Mouse (Mus musculus) MEL (cell line): Measurements from ENCODE around the gene Itgae. TPM values are rescaled to one million over a fixed set of nuclear protein-coding genes. Genes with fewer than 3 reads are reported as not detected.

Source experiments
- DNase-seq: peaks from one replicate; pipeline ENCODE4 v3.0.0; 2011; ENCODE audit warnings: low read depth, low spot score
- H3K27ac ChIP-seq: 2 replicates; pipeline ENCODE4 v1.5.1; 2012; ENCODE audit warnings: low read depth, mild to moderate bottlenecking, control low read depth, low read length, moderate library complexity; ENCODE audit not compliant: control insufficient read depth
- H3K27me3 ChIP-seq, 2 experiments: fragments of 150-350 bp in 1 of 2; sonication (generic) in 1 of 2; 2 replicates each; pipeline ENCODE4 v1.6.1; 2012; ENCODE audit warnings: low read length in 2 of 2, mild to moderate bottlenecking in 2 of 2, improper control_type of control experiment in 1 of 2, moderate library complexity in 1 of 2; ENCODE audit not compliant: insufficient read depth in 2 of 2, control insufficient read depth in 1 of 2
- H3K36me3 ChIP-seq, 2 experiments: 2 replicates each; pipeline ENCODE4 v1.6.1; 2012 to 2014; ENCODE audit warnings: low read length in 2 of 2, improper control_type of control experiment in 1 of 2, inconsistent platforms in 1 of 2, mild to moderate bottlenecking in 1 of 2; ENCODE audit not compliant: insufficient read depth in 2 of 2, control insufficient read depth in 1 of 2
- H3K4me1 ChIP-seq, 2 experiments: fragments of 150-350 bp in 1 of 2; sonication (generic) in 1 of 2; 2 replicates each; pipeline ENCODE4 v1.6.1; 2012; ENCODE audit warnings: low read length in 2 of 2, improper control_type of control experiment in 1 of 2, mild to moderate bottlenecking in 1 of 2; ENCODE audit not compliant: insufficient read depth in 2 of 2, control insufficient read depth in 1 of 2
- H3K4me3 ChIP-seq, 2 experiments: fragments of 150-350 bp in 1 of 2; sonication (generic) in 1 of 2; 2 replicates each; pipeline ENCODE4 v1.5.1; 2012; ENCODE audit warnings: low read depth in 2 of 2, low read length in 2 of 2, mild to moderate bottlenecking in 2 of 2, moderate library complexity in 2 of 2, control low read depth in 1 of 2, improper control_type of control experiment in 1 of 2; ENCODE audit not compliant: control insufficient read depth in 1 of 2, insufficient read depth in 1 of 2
- H3K79me2 ChIP-seq: 2 replicates; pipeline ENCODE4 v1.6.1; 2012; ENCODE audit warnings: mild to moderate bottlenecking, low read length, moderate library complexity; ENCODE audit not compliant: control insufficient read depth, poor library complexity, insufficient read depth
- H3K9ac ChIP-seq: 2 replicates; pipeline ENCODE4 v1.6.1; 2012; ENCODE audit warnings: low read depth, mild to moderate bottlenecking, control low read depth, low read length, moderate library complexity; ENCODE audit not compliant: control insufficient read depth, poor library complexity, severe bottlenecking
- H3K9me3 ChIP-seq: fragments of 150-350 bp; sonication (generic); replicated peaks from 2 replicates; pipeline ENCODE4 v1.6.1; 2012; ENCODE audit warnings: mild to moderate bottlenecking, low read length, improper control_type of control experiment, moderate library complexity; ENCODE audit not compliant: insufficient read depth
- BHLHE40 ChIP-seq: IDR thresholded peaks from 2 replicates; pipeline ENCODE4 v1.6.1; 2012; ENCODE audit warnings: low read depth, mild to moderate bottlenecking, inconsistent platforms, low read length, improper control_type of control experiment, borderline replicate concordance
- CHD1 ChIP-seq: IDR thresholded peaks from 2 replicates; pipeline ENCODE4 v1.6.1; 2012; ENCODE audit warnings: low read depth, mild to moderate bottlenecking, inconsistent platforms, low read length, improper control_type of control experiment
- E2F4 ChIP-seq: IDR thresholded peaks from 2 replicates; pipeline ENCODE4 v1.6.1; 2011; ENCODE audit warnings: low read depth, low read length, improper control_type of control experiment, borderline replicate concordance
- GABPA ChIP-seq: IDR thresholded peaks from 2 replicates; pipeline ENCODE4 v1.6.1; 2012; ENCODE audit warnings: low read depth, mild to moderate bottlenecking, inconsistent platforms, low read length, improper control_type of control experiment, moderate library complexity
- HCFC1 ChIP-seq: IDR thresholded peaks from 2 replicates; pipeline ENCODE4 v1.6.1; 2012; ENCODE audit warnings: low read depth, mild to moderate bottlenecking, inconsistent platforms, low read length, improper control_type of control experiment, moderate library complexity
- JUND ChIP-seq: IDR thresholded peaks from 2 replicates; pipeline ENCODE4 v1.6.1; 2011; ENCODE audit warnings: low read depth, mild to moderate bottlenecking, improper control_type of control experiment, low read length
- KAT2A ChIP-seq: conservative IDR thresholded peaks from 2 replicates; pipeline ENCODE4 v1.6.1; 2012; ENCODE audit warnings: low read depth, low read length, improper control_type of control experiment, inconsistent platforms
- MAX ChIP-seq: IDR thresholded peaks from 2 replicates; pipeline ENCODE4 v1.6.1; 2011; ENCODE audit warnings: low read length, improper control_type of control experiment
- MAZ ChIP-seq: IDR thresholded peaks from 2 replicates; pipeline ENCODE4 v1.6.1; 2012; ENCODE audit warnings: low read depth, mild to moderate bottlenecking, inconsistent platforms, low read length, improper control_type of control experiment
- MEF2A ChIP-seq: IDR thresholded peaks from 2 replicates; pipeline ENCODE4 v1.6.1; 2014; ENCODE audit warnings: low read depth, mild to moderate bottlenecking, inconsistent platforms, low read length, improper control_type of control experiment; ENCODE audit not compliant: poor library complexity, insufficient replicate concordance, severe bottlenecking; ENCODE audit errors: extremely low read depth
- MYC ChIP-seq: IDR thresholded peaks from 2 replicates; pipeline ENCODE4 v1.6.1; 2011; ENCODE audit warnings: low read depth, mild to moderate bottlenecking, low read length, improper control_type of control experiment, moderate library complexity
- NELFE ChIP-seq: IDR thresholded peaks from 2 replicates; pipeline ENCODE4 v1.6.1; 2011; ENCODE audit warnings: low read depth, low read length, improper control_type of control experiment
- RAD21 ChIP-seq: IDR thresholded peaks from 2 replicates; pipeline ENCODE4 v1.6.1; 2011; ENCODE audit warnings: mild to moderate bottlenecking, low read depth, low read length, improper control_type of control experiment
- RCOR1 ChIP-seq: IDR thresholded peaks from 2 replicates; pipeline ENCODE4 v1.6.1; 2012; ENCODE audit warnings: low read depth, mild to moderate bottlenecking, inconsistent platforms, low read length, improper control_type of control experiment
- SIN3A ChIP-seq: IDR thresholded peaks from 2 replicates; pipeline ENCODE4 v1.6.1; 2012; ENCODE audit warnings: low read length, improper control_type of control experiment, inconsistent platforms
- SMC3 ChIP-seq: IDR thresholded peaks from 2 replicates; pipeline ENCODE4 v1.6.1; 2011; ENCODE audit warnings: low read depth, low read length, improper control_type of control experiment
- TAL1 ChIP-seq: IDR thresholded peaks from 2 replicates; pipeline ENCODE4 v1.6.1; 2012; ENCODE audit warnings: mild to moderate bottlenecking, inconsistent platforms, low read length, moderate library complexity, mixed read lengths
- TBP ChIP-seq: IDR thresholded peaks from 2 replicates; pipeline ENCODE4 v1.8.0; 2011; ENCODE audit warnings: low read depth, low read length, improper control_type of control experiment
- TCF12 ChIP-seq: IDR thresholded peaks from 2 replicates; pipeline ENCODE4 v1.6.1; 2014; ENCODE audit warnings: low read depth, mild to moderate bottlenecking, inconsistent platforms, low read length, improper control_type of control experiment, moderate library complexity
- UBTF ChIP-seq: IDR thresholded peaks from 2 replicates; pipeline ENCODE4 v1.6.1; 2012; ENCODE audit warnings: low read depth, mild to moderate bottlenecking, inconsistent platforms, low read length, improper control_type of control experiment, moderate library complexity, borderline replicate concordance; ENCODE audit not compliant: insufficient read depth
- USF1 ChIP-seq: IDR thresholded peaks from 2 replicates; pipeline ENCODE4 v1.6.1; 2014; ENCODE audit warnings: low read depth, mild to moderate bottlenecking, inconsistent platforms, low read length, improper control_type of control experiment, moderate library complexity
- USF2 ChIP-seq, 2 experiments: IDR thresholded peaks; 2 replicates each; pipeline ENCODE4 v1.6.1; 2011 to 2012; ENCODE audit warnings: improper control_type of control experiment in 2 of 2, low read length in 2 of 2, borderline replicate concordance in 1 of 2, inconsistent platforms in 1 of 2, low read depth in 1 of 2, mild to moderate bottlenecking in 1 of 2; ENCODE audit not compliant: insufficient read depth in 1 of 2
- ZMIZ1 ChIP-seq: IDR thresholded peaks from 2 replicates; pipeline ENCODE4 v1.6.1; 2012; ENCODE audit warnings: low read depth, mild to moderate bottlenecking, inconsistent platforms, low read length, improper control_type of control experiment, moderate library complexity
- polyA plus RNA-seq, 2 experiments: library from polyadenylated mRNA; stranded (reverse) in 1 of 2; unstranded in 1 of 2; fragments of >175 nt in 1 of 2; fragments of >200 nt in 1 of 2; gene quantifications; 2 replicates each; pipeline versions ENCODE4 v1.2.1 to v1.2.4; 2012; ENCODE audit warnings: low replicate concordance in 2 of 2, low read depth in 1 of 2; ENCODE audit not compliant: insufficient read length in 2 of 2, insufficient read depth in 1 of 2, missing spikeins in 1 of 2
- total RNA-seq: library from RNA; depleted of rRNA; stranded (reverse); fragments of 300-350 nt; gene quantifications from 2 replicates; pipeline ENCODE4 v1.2.3, GENCODE M21; 2012

Gene Itgae
- total and polyA plus RNA-seq, 3 experiments, result 0.04 to 0.22 TPM; not detected in 1

GRCm38 (mm10) chr11:73160811-73161200, 70.4 kb downstream of the Itgae start:
- H3K27me3 ChIP-seq, result no peaks in the 10 kb centered on the region; a peak in 1 of 4 replicates
- no peaks in the 10 kb centered on the region for H3K4me1 ChIP-seq
- H3K4me3 ChIP-seq, result no peak overlapping the region
- TF ChIP-seq RCOR1 (no peak), KAT2A (no peak), MAX (no peak), MEF2A (no peak), USF2 (IDR thresholded peaks at IDR 0.05; ENCODE audit: borderline replicate concordance in 1 of 2, insufficient read depth in 1 of 2, low read depth in 1 of 2, low read length in 2 of 2) (no peak), TCF12 (no peak), GABPA (no peak), RAD21 (no peak), BHLHE40 (no peak), NELFE (no peak), TBP (no peak), E2F4 (no peak), JUND (no peak), HCFC1 (no peak), SIN3A (no peak), CHD1 (no peak), USF1 (no peak)
- no peaks in the 10 kb centered on the region for H3K9me3 ChIP-seq
- no peak overlapping the region for H3K27ac ChIP-seq
- DNase-seq, result no peak
- no peaks in the 10 kb centered on the region for H3K79me2 ChIP-seq
- H3K36me3 ChIP-seq, result no peaks in the 10 kb centered on the region
- H3K9ac ChIP-seq, result no peak overlapping the region

DNA sequence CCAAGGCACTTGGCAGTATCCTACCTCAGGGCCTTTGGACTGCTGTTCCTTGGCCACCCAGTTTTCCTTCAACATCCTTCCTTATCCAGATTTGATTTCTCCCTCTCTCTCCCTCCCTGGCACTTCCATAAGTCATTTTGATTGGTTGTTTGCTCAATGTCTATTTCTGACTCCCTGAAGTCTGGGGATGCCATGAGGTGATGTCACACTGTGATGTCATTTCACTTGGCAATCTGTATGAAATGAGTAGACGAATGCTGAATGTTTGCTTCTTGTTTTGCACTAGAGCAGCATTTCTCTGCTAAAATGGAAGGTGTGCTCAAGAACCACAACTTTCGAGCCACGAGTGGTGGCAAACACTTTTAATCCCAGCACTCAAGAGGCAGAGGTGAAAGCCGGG, 71.2 kb downstream of the Itgae start:
- Histone ChIP-seq H3K27ac (no peak overlapping the region), H3K36me3 (no peaks in the 10 kb centered on the region), H3K79me2 (no peaks in the 10 kb centered on the region), H3K27me3 (no peaks in the 10 kb centered on the region; a peak in 1 of 4 replicates), H3K4me3 (no peak overlapping the region), H3K9ac (no peak overlapping the region), H3K9me3 (no peaks in the 10 kb centered on the region), H3K4me1 (no peaks in the 10 kb centered on the region)
- no peak for DNase-seq
- no peak for TF ChIP-seq UBTF
- no peak for TF ChIP-seq TAL1
- TF ChIP-seq NELFE, result no peak
- no peak for TF ChIP-seq RAD21
- TF ChIP-seq MYC, result no peak
- no peak for TF ChIP-seq MAZ
- no peak for TF ChIP-seq USF2 (IDR thresholded peaks at IDR 0.05; ENCODE audit: borderline replicate concordance in 1 of 2, insufficient read depth in 1 of 2, low read depth in 1 of 2, low read length in 2 of 2)
- no peak for TF ChIP-seq KAT2A
- TF ChIP-seq TCF12, result no peak
- no peak for TF ChIP-seq E2F4
- TF ChIP-seq ZMIZ1, result no peak
- TF ChIP-seq SMC3, result no peak
